Mouse (Mus musculus): ENCODE data around the gene Casc1. TPM values are rescaled to one million over a fixed set of nuclear protein-coding genes. Genes with fewer than 3 reads are reported as not detected.

Gene Casc1
- polyA plus RNA-seq, 1 experiment from 2014 or later: 0.60 TPM

- H3K36me3 ChIP-seq: no peaks in the 10 kb centered on the region
- H3K9me3 ChIP-seq: no peaks in the 10 kb centered on the region
- 83% methylated on average over 5 of the region's 5 CpGs for WGBS
- H3K4me2 ChIP-seq (replicated peaks): no peak overlapping the region
- no peak overlapping the region for H3K27ac ChIP-seq
- no peaks in the 10 kb centered on the region for H3K4me1 ChIP-seq
- H3K27me3 ChIP-seq (replicated peaks): no peaks in the 10 kb centered on the region
- H3K9ac ChIP-seq: no peak overlapping the region
- ATAC-seq (ENCODE audit: low FRiP score, low read depth): no peak
- H3K4me3 ChIP-seq: no peak overlapping the region
Observed at GRCm38 (mm10) chr6:145131991-145132390, 78.8 kb downstream of the Casc1 start.

GRCm38 (mm10) chr6:145129563-145129962, 81.2 kb downstream of the Casc1 start:
- Histone ChIP-seq H3K9ac (no peak overlapping the region), H3K9me3 (no peaks in the 10 kb centered on the region), H3K4me3 (no peak overlapping the region), H3K27me3 (replicated peaks) (no peaks in the 10 kb centered on the region), H3K4me2 (replicated peaks) (no peak overlapping the region), H3K36me3 (no peaks in the 10 kb centered on the region), H3K4me1 (no peaks in the 10 kb centered on the region), H3K27ac (no peak overlapping the region)
- WGBS: 83% methylated on average over 4 of the region's 4 CpGs
- ATAC-seq (ENCODE audit: low FRiP score, low read depth): no peak

- WGBS: 95% methylated on average over 3 of the region's 3 CpGs
- Histone ChIP-seq H3K4me3 (no peak overlapping the region), H3K27ac (no peak overlapping the region), H3K4me2 (replicated peaks) (no peak overlapping the region), H3K9ac (no peak overlapping the region), H3K4me1 (peaks cover 4% of the 10 kb centered on the region), H3K27me3 (replicated peaks) (no peaks in the 10 kb centered on the region), H3K36me3 (no peaks in the 10 kb centered on the region), H3K9me3 (no peaks in the 10 kb centered on the region)
- ATAC-seq (ENCODE audit: low FRiP score, low read depth): no peak
Observed at GRCm38 (mm10) chr6:145127652-145128051, 83.2 kb downstream of the Casc1 start.

GRCm38 (mm10) chr6:145125591-145126113, 85.2 kb downstream of the Casc1 start:
- no peak overlapping the region for H3K4me2 ChIP-seq (replicated peaks)
- no peak for ATAC-seq (ENCODE audit: low FRiP score, low read depth)
- peaks cover 7% of the 10 kb centered on the region for H3K4me1 ChIP-seq
- no peak overlapping the region for H3K4me3 ChIP-seq
- WGBS: 72% methylated on average over 7 of the region's 7 CpGs
- no peaks in the 10 kb centered on the region for H3K27me3 ChIP-seq (replicated peaks)
- no peaks in the 10 kb centered on the region for H3K9me3 ChIP-seq
- no peak overlapping the region for H3K9ac ChIP-seq
- H3K36me3 ChIP-seq: no peaks in the 10 kb centered on the region
- H3K27ac ChIP-seq: no peak overlapping the region

Other genes starting within 250 kb of the Casc1 start
- 85.1 and 92.6 TPM in 2 replicates for gene Bcat1, start 134.8 kb downstream of the Casc1 start, polyA plus RNA-seq (2016; fragmentation: Nextera tagmentation; extraction: Ambion mirVana)
- gene Lrmp, start 95.4 kb downstream of the Casc1 start, polyA plus RNA-seq (2016; fragmentation: Nextera tagmentation; extraction: Ambion mirVana): 1.9 and 2.4 TPM in 2 replicates
- gene Etfrf1, start 129 bp upstream of the Casc1 start, polyA plus RNA-seq (2016; fragmentation: Nextera tagmentation; extraction: Ambion mirVana): 31.7 and 34.7 TPM in 2 replicates
- 102 and 114 TPM in 2 replicates for gene Kras, start 39.2 kb upstream of the Casc1 start, polyA plus RNA-seq (2016; fragmentation: Nextera tagmentation; extraction: Ambion mirVana)